Mouse (Mus musculus) MEL (cell line): Measurements from ENCODE around the gene Slc25a19. TPM values are rescaled to one million over a fixed set of nuclear protein-coding genes. Genes with fewer than 3 reads are reported as not detected.

Source experiments
- DNase-seq: peaks from one replicate; pipeline ENCODE4 v3.0.0; 2011; ENCODE audit warnings: low read depth, low spot score
- H3K27ac ChIP-seq: 2 replicates; pipeline ENCODE4 v1.5.1; 2012; ENCODE audit warnings: low read depth, mild to moderate bottlenecking, control low read depth, low read length, moderate library complexity; ENCODE audit not compliant: control insufficient read depth
- H3K27me3 ChIP-seq, 2 experiments: fragments of 150-350 bp in 1 of 2; sonication (generic) in 1 of 2; 2 replicates each; pipeline ENCODE4 v1.6.1; 2012; ENCODE audit warnings: low read length in 2 of 2, mild to moderate bottlenecking in 2 of 2, improper control_type of control experiment in 1 of 2, moderate library complexity in 1 of 2; ENCODE audit not compliant: insufficient read depth in 2 of 2, control insufficient read depth in 1 of 2
- H3K36me3 ChIP-seq, 2 experiments: 2 replicates each; pipeline ENCODE4 v1.6.1; 2012 to 2014; ENCODE audit warnings: low read length in 2 of 2, improper control_type of control experiment in 1 of 2, inconsistent platforms in 1 of 2, mild to moderate bottlenecking in 1 of 2; ENCODE audit not compliant: insufficient read depth in 2 of 2, control insufficient read depth in 1 of 2
- H3K4me1 ChIP-seq, 2 experiments: fragments of 150-350 bp in 1 of 2; sonication (generic) in 1 of 2; 2 replicates each; pipeline ENCODE4 v1.6.1; 2012; ENCODE audit warnings: low read length in 2 of 2, improper control_type of control experiment in 1 of 2, mild to moderate bottlenecking in 1 of 2; ENCODE audit not compliant: insufficient read depth in 2 of 2, control insufficient read depth in 1 of 2
- H3K4me3 ChIP-seq, 2 experiments: fragments of 150-350 bp in 1 of 2; sonication (generic) in 1 of 2; 2 replicates each; pipeline ENCODE4 v1.5.1; 2012; ENCODE audit warnings: low read depth in 2 of 2, low read length in 2 of 2, mild to moderate bottlenecking in 2 of 2, moderate library complexity in 2 of 2, control low read depth in 1 of 2, improper control_type of control experiment in 1 of 2; ENCODE audit not compliant: control insufficient read depth in 1 of 2, insufficient read depth in 1 of 2
- H3K79me2 ChIP-seq: 2 replicates; pipeline ENCODE4 v1.6.1; 2012; ENCODE audit warnings: mild to moderate bottlenecking, low read length, moderate library complexity; ENCODE audit not compliant: control insufficient read depth, poor library complexity, insufficient read depth
- H3K9ac ChIP-seq: 2 replicates; pipeline ENCODE4 v1.6.1; 2012; ENCODE audit warnings: low read depth, mild to moderate bottlenecking, control low read depth, low read length, moderate library complexity; ENCODE audit not compliant: control insufficient read depth, poor library complexity, severe bottlenecking
- H3K9me3 ChIP-seq: fragments of 150-350 bp; sonication (generic); replicated peaks from 2 replicates; pipeline ENCODE4 v1.6.1; 2012; ENCODE audit warnings: mild to moderate bottlenecking, low read length, improper control_type of control experiment, moderate library complexity; ENCODE audit not compliant: insufficient read depth
- CTCF ChIP-seq, 3 experiments: IDR thresholded peaks in 2 of 3; conservative IDR thresholded peaks in 1 of 3; 2 replicates each; pipeline ENCODE4 v1.5.1; 2011 to 2012; ENCODE audit warnings: low read length in 3 of 3, low read depth in 2 of 3, mild to moderate bottlenecking in 2 of 3, improper control_type of control experiment in 1 of 3, inconsistent platforms in 1 of 3, mixed read lengths in 1 of 3, moderate library complexity in 1 of 3; ENCODE audit not compliant: control insufficient read depth in 1 of 3, insufficient read depth in 1 of 3, poor library complexity in 1 of 3, severe bottlenecking in 1 of 3
- ELF1 ChIP-seq: IDR thresholded peaks from 2 replicates; pipeline ENCODE4 v1.6.1; 2014; ENCODE audit warnings: low read depth, mild to moderate bottlenecking, inconsistent platforms, low read length, improper control_type of control experiment, moderate library complexity
- GATA1 ChIP-seq: IDR thresholded peaks from 2 replicates; pipeline ENCODE4 v1.6.1; 2011; ENCODE audit warnings: low read depth, low read length, improper control_type of control experiment
- HCFC1 ChIP-seq: IDR thresholded peaks from 2 replicates; pipeline ENCODE4 v1.6.1; 2012; ENCODE audit warnings: low read depth, mild to moderate bottlenecking, inconsistent platforms, low read length, improper control_type of control experiment, moderate library complexity
- KAT2A ChIP-seq: conservative IDR thresholded peaks from 2 replicates; pipeline ENCODE4 v1.6.1; 2012; ENCODE audit warnings: low read depth, low read length, improper control_type of control experiment, inconsistent platforms
- MAFK ChIP-seq: IDR thresholded peaks from 2 replicates; pipeline ENCODE4 v1.6.1; 2011; ENCODE audit warnings: low read depth, mild to moderate bottlenecking, low read length, improper control_type of control experiment, borderline replicate concordance
- MAZ ChIP-seq: IDR thresholded peaks from 2 replicates; pipeline ENCODE4 v1.6.1; 2012; ENCODE audit warnings: low read depth, mild to moderate bottlenecking, inconsistent platforms, low read length, improper control_type of control experiment
- MXI1 ChIP-seq: IDR thresholded peaks from 2 replicates; pipeline ENCODE4 v1.6.1; 2011; ENCODE audit warnings: mild to moderate bottlenecking, low read depth, low read length, improper control_type of control experiment
- POLR2A ChIP-seq, 2 experiments: IDR thresholded peaks; 2 replicates each; pipeline ENCODE4 v1.6.1; 2011 to 2012; ENCODE audit warnings: low read length in 2 of 2, mild to moderate bottlenecking in 2 of 2, control low read depth in 1 of 2, improper control_type of control experiment in 1 of 2, low read depth in 1 of 2, moderate library complexity in 1 of 2; ENCODE audit not compliant: control insufficient read depth in 1 of 2, insufficient read depth in 1 of 2, poor library complexity in 1 of 2
- POLR2AphosphoS2 ChIP-seq: IDR thresholded peaks from 2 replicates; pipeline ENCODE4 v1.6.1; 2011; ENCODE audit warnings: low read length, improper control_type of control experiment
- RCOR1 ChIP-seq: IDR thresholded peaks from 2 replicates; pipeline ENCODE4 v1.6.1; 2012; ENCODE audit warnings: low read depth, mild to moderate bottlenecking, inconsistent platforms, low read length, improper control_type of control experiment
- SIN3A ChIP-seq: IDR thresholded peaks from 2 replicates; pipeline ENCODE4 v1.6.1; 2012; ENCODE audit warnings: low read length, improper control_type of control experiment, inconsistent platforms
- SMC3 ChIP-seq: IDR thresholded peaks from 2 replicates; pipeline ENCODE4 v1.6.1; 2011; ENCODE audit warnings: low read depth, low read length, improper control_type of control experiment
- UBTF ChIP-seq: IDR thresholded peaks from 2 replicates; pipeline ENCODE4 v1.6.1; 2012; ENCODE audit warnings: low read depth, mild to moderate bottlenecking, inconsistent platforms, low read length, improper control_type of control experiment, moderate library complexity, borderline replicate concordance; ENCODE audit not compliant: insufficient read depth
- polyA plus RNA-seq, 2 experiments: library from polyadenylated mRNA; stranded (reverse) in 1 of 2; unstranded in 1 of 2; fragments of >175 nt in 1 of 2; fragments of >200 nt in 1 of 2; gene quantifications; 2 replicates each; pipeline versions ENCODE4 v1.2.1 to v1.2.4; 2012; ENCODE audit warnings: low replicate concordance in 2 of 2, low read depth in 1 of 2; ENCODE audit not compliant: insufficient read length in 2 of 2, insufficient read depth in 1 of 2, missing spikeins in 1 of 2
- total RNA-seq: library from RNA; depleted of rRNA; stranded (reverse); fragments of 300-350 nt; gene quantifications from 2 replicates; pipeline ENCODE4 v1.2.3, GENCODE M21; 2012

Slc25a19 gene
- total and polyA plus RNA-seq, 3 experiments = 35.3 to 43.1 TPM; not detected in 1

DNA sequence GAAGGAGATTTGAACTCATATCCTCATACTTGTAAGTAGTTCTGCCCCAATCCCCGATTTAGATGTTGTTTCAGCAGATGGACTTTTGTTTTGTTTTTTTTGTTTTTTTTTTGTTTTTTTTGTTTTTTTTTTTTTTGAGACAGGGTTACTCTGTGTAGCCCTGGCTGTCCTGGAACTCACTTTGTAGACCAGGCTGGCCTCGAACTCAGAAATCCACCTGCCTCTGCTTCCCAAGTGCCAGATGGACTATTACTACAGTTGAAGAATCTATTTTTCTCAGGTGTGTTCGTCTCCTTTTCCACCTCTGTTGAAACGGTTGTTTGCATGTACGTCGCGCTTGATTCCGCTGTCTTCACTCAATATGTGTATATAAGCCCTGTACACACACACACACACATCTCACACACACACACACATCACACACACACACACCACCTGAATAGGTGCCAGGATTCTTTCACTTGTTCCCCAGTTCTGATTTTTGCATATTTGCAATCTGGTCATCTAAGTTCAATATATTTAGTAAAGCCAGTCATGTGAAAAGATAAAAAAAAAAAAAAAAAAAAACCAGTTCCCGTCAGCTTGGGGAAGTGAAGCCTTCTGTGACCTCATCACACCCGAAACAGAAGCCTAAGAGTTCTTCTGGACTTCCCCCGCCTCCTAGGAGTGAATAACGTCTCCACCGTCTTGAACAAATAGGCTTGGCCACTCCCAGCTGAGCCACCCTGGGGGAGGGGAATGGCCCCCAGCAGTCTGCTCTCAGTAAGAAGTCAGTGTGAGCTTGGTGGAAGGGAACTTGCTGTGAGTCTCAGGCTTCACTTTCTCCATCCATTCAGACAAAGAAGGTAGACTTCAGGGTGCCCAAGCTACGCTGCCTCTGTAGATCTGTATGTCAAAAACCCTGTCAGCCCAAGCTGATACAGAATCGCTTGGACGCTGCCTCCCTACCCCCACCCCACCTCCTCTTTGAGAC, 2.7 kb upstream of the Slc25a19 start (continued):
- TF ChIP-seq MAZ (peak; percentile 95), HCFC1 (peak; percentile 79), CTCF (IDR thresholded peaks at IDR 0.05 in 2 of 3, conservative IDR thresholded peaks at IDR 0.05 in 1 of 3; ENCODE audit: control insufficient read depth in 1 of 3, insufficient read depth in 1 of 3, low read depth in 2 of 3, low read length in 3 of 3, poor library complexity in 1 of 3, severe bottlenecking in 1 of 3) (no peak), SIN3A (peak; percentile 76; the same call in 1 of the 2 replicates), ELF1 (0 out of 2 replicates have a peak, but pooled peaks have one; percentile 15)

- DNase-seq = no peak
- H3K79me2 ChIP-seq = peaks cover 21% of the 10 kb centered on the region
- H3K4me1 ChIP-seq = peaks cover 6 to 29% of the 10 kb centered on the region in 2 experiments
- TF ChIP-seq MAFK = no peak
- no peaks in the 10 kb centered on the region for H3K27me3 ChIP-seq
- H3K27ac ChIP-seq = no peak overlapping the region
- peaks cover 0 to 9% of the 10 kb centered on the region in 2 experiments; a peak in 2 of 4 replicates for H3K36me3 ChIP-seq
- H3K9ac ChIP-seq = no peak overlapping the region
- H3K4me3 ChIP-seq = no peak overlapping the region
- no peaks in the 10 kb centered on the region for H3K9me3 ChIP-seq
Observed at GRCm38 (mm10) chr11:115629734-115630531, 1.8 kb upstream of the Slc25a19 start.

GRCm38 (mm10) chr11:115628465-115629101, 488 bp upstream of the Slc25a19 start:
- DNase-seq = peak; percentile 64
- TF ChIP-seq RCOR1 = no peak
- no peak for TF ChIP-seq UBTF
- 0 out of 4 replicates have a peak, but pooled peaks of 1 of the 2 experiments have one; percentile 7 for TF ChIP-seq POLR2A (IDR thresholded peaks at IDR 0.05; ENCODE audit: control insufficient read depth in 1 of 2, insufficient read depth in 1 of 2, low read depth in 1 of 2, low read length in 2 of 2, poor library complexity in 1 of 2)
- no peak for TF ChIP-seq SMC3
- no peak for TF ChIP-seq MXI1
- no peak for TF ChIP-seq KAT2A
- TF ChIP-seq GATA1 = 0 out of 2 replicates have a peak, but pooled peaks have one; percentile 4
- 0 out of 2 replicates have a peak, but pooled peaks have one; percentile 0 for TF ChIP-seq POLR2AphosphoS2
- TF ChIP-seq, all 39 proteins: peak for 3
- Histone ChIP-seq H3K79me2 (peaks cover 21% of the 10 kb centered on the region), H3K27me3 (no peaks in the 10 kb centered on the region), H3K9ac (peak overlapping the region; percentile 75), H3K36me3 (peaks cover 0 to 9% of the 10 kb centered on the region in 2 experiments; a peak in 2 of 4 replicates), H3K9me3 (no peaks in the 10 kb centered on the region), H3K4me1 (peaks cover 6 to 29% of the 10 kb centered on the region in 2 experiments), H3K27ac (peak overlapping the region; percentile 83), H3K4me3 (peak overlapping the region; percentile 56 to 58)
